Mouse (Mus musculus) kidney, adult 9 months (tissue): ENCODE measurements at regions not wholly inside any gene's neighbourhood (a gene's known extent, or its start where the extent isn't known, plus 50 kb on each side); places are given as distances from the start of the nearest gene placed in this dataset.

Source experiments
- DNase-seq: peaks from one replicate; pipeline ENCODE4 v3.0.0; 2022

- no peak for DNase-seq
These were observed 162.5 kb upstream of the Kbtbd8 start for GRCm38 (mm10) chr6:94954580-94954979.

GRCm38 (mm10) chr6:94953658-94954057 is 163.4 kb upstream of the Kbtbd8 start:
- no peak for DNase-seq

- DNase-seq, result no peak
These were observed 164.9 kb upstream of the Kbtbd8 start for GRCm38 (mm10) chr6:94951971-94952768.

GRCm38 (mm10) chr6:94950944-94951343 is 166.1 kb upstream of the Kbtbd8 start:
- DNase-seq, result no peak

- DNase-seq, result no peak
These were observed 166.7 kb upstream of the Kbtbd8 start for GRCm38 (mm10) chr6:94950319-94950718.

- DNase-seq, result no peak
These were observed 170.6 kb upstream of the Kbtbd8 start for GRCm38 (mm10) chr6:94946352-94946900.

GRCm38 (mm10) chr6:94945715-94946114 is 171.3 kb upstream of the Kbtbd8 start:
- DNase-seq, result no peak

- DNase-seq, result no peak
These were observed 172.8 kb upstream of the Kbtbd8 start for GRCm38 (mm10) chr6:94944196-94944595.

GRCm38 (mm10) chr6:94938949-94939348 is 178.1 kb upstream of the Kbtbd8 start:
- no peak for DNase-seq

- DNase-seq, result no peak
These were observed 180.8 kb upstream of the Kbtbd8 start for GRCm38 (mm10) chr6:94936206-94936605.

- no peak for DNase-seq
These were observed 181.3 kb upstream of the Kbtbd8 start for GRCm38 (mm10) chr6:94935706-94936105.

- DNase-seq, result no peak
These were observed 189.2 kb upstream of the Kbtbd8 start for GRCm38 (mm10) chr6:94927811-94928210.

GRCm38 (mm10) chr6:94926652-94927211 is 190.3 kb upstream of the Kbtbd8 start:
- no peak for DNase-seq

- no peak for DNase-seq
These were observed 191.6 kb upstream of the Kbtbd8 start for GRCm38 (mm10) chr6:94925408-94925807.

- DNase-seq, result no peak
These were observed 192.6 kb upstream of the Kbtbd8 start for GRCm38 (mm10) chr6:94924338-94925039.

GRCm38 (mm10) chr6:94921741-94922140 is 195.3 kb upstream of the Kbtbd8 start:
- DNase-seq, result no peak

- DNase-seq, result no peak
These were observed 196.3 kb upstream of the Kbtbd8 start for GRCm38 (mm10) chr6:94920770-94921169.

GRCm38 (mm10) chr6:94919194-94919743 is 197.8 kb upstream of the Kbtbd8 start:
- DNase-seq, result no peak

GRCm38 (mm10) chr6:94915842-94916620 is 201.0 kb upstream of the Kbtbd8 start:
- DNase-seq, result no peak

- DNase-seq, result peak; percentile 5
These were observed 205.2 kb upstream of the Kbtbd8 start for GRCm38 (mm10) chr6:94911836-94912235.

- DNase-seq, result no peak
These were observed 205.7 kb upstream of the Kbtbd8 start for GRCm38 (mm10) chr6:94911374-94911773.

- DNase-seq, result no peak
These were observed 200.9 kb upstream of the Lrig1 start for GRCm38 (mm10) chr6:94900862-94901261.

GRCm38 (mm10) chr6:94898881-94899280 is 198.9 kb upstream of the Lrig1 start:
- peak; percentile 32 for DNase-seq
